Mouse (Mus musculus): ENCODE results near the gene Fam110c. TPM values are rescaled to one million over a fixed set of nuclear protein-coding genes. Genes with fewer than 3 reads are reported as not detected.
A peak's percentile ranks its signal among the peaks of the same experiment; 100 is the strongest.
"Not testable (repeated sequence)": the region's sequence is repeated elsewhere in the genome, so short reads cannot be mapped to it uniquely, and the experiment has no call there.

Fam110c gene
- polyA plus RNA-seq (2012; rRNA removed), result 6.4 and 9.3 TPM in 2 replicates

DNA sequence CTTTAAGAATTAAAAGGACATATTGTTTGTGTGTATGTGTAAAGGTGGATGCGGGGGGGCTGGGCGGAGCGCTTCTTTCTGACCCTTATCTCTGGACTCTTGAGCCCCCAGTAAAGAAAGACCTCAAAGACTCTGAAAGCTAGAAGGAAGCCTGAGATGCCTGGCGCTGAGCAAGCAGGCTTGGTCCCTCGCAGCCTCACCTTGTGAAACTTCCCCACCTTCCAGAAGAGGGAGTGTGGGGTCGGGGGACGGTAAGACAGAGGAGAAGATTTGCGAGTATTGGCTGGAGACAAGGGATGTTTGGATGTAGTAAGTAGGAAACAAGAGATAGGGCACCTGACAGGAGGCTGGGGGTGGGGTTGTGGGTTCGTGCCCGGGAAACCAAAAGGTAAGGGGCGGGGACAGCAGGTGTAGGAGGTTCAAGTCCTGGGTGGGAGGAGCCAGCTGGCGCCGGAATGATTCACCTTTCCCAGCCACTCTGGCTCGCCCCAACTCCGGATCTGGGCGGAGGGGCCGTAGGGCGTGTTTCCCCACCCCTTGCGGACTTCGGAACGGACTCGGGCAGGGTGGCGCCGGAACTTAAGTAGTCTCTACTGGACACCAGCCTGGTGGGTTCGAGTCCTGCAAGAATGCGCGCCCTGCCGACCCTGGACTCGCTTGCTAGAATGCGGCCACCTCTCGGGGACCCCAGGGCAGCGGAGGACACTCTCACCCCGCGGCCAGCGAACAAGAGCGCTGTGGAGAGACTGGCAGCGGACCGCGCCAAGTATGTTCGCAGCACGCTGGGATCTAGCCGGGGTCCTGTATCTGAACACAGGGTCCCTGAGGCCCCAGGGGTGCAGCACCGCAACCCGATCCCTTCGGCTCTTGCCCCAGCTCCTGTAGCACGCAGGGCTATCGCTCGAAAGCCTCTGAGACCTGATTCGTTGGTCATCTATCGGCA, at the start of gene Fam110c:
Fam110c (plus strand) TSS at position 450 of the 943 bp plus-strand sequence.
- WGBS, result 3% methylated on average over 50 of the region's 50 CpGs
- peak; percentile 83 for DNase-seq (ENCODE audit: low read depth, low spot score)

DNA sequence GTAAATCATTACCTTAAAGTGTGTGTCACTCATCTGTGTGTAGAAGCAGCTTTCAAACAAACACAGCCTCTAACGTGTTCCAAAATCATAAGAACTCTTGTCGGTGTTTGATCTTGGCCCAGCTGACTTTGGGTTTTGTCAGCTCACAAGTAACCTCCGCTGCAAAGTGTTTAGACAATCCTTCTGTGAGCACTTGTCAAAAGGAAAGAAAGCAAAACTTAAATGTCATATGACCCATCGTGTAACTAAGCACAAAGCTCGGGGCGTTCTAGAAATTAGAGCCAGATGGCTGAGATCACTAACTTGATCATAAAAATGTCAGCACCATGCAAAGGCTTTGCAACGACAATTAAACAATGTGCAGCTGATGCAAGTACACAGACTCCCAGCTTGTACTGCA, 47.2 kb upstream of the Fam110c start:
- 20% methylated on average over 7 of the region's 7 CpGs for WGBS
- DNase-seq (ENCODE audit: low read depth, low spot score), result no peak

DNA sequence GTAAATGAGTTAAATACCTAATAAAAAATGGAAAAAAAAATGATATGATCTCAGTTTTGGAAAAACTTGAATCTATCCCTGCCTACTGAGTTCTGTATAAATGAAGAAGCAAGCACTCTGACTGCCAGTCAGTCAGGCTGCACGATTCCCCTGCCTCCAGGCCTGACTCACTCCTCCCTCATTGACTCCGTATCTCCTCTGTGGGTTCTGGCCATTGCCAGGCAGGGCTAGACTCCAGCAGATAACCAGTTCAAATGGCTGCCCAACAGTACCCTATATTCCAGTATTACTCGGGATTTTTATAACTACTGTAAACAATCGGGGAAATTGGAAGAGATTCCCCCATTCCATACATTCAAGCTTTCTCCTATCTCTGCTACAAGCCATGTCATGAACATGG, 21.6 kb upstream of the Fam110c start:
- DNase-seq (ENCODE audit: low read depth, low spot score), result no peak
- WGBS, result 80% methylated on average over 4 of the region's 4 CpGs

DNA sequence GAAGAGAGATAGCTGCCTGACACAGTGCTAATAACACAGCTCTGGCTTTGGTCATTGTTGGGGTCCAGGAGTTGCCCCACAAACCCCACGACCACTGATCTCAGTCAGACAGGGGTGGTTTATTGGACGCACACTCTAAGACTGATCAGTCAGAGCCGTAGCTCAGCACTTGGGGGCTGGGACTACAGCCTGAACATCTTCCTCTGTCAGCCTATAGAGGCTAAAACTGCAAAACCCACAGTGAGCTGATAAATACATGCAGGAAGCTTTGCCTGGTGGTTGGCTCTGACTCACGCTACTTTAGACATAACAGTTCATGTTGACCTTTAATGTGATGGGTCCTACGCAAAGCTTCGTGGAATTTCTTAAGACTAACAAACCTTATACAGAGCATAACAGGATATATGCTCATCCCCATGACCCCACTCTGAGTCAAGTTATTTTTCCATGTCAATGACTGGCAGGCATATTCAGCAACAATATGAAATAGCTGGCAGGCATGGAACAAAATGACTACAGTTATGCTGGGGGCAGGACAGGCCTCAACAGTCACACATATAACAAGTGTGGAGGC, 17.3 kb upstream of the Fam110c start:
- WGBS, result 71% methylated on average over 6 of the region's 6 CpGs
- DNase-seq (ENCODE audit: low read depth, low spot score), result no peak

DNA sequence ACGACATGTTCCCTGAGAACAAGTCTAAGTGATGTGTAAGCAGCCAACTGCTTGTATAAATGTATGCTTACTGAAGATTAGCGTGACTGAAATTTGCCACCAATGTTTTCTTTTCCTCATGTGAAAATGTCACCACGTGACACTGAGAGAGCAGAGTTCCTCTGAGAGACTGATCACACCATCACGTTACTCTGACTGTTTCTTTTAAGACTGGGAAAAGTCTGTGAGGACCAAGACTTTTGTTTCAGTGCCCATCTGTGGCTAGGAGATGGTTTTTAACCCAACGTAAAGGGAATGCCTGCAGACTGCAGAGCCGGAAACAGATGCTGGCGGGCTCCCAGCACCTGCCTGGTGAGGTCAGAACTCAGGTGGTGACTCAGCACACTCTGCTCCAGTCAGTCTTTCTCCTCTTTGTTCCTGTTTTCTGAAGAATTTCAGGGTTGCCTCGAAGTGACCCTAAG, 14.2 kb upstream of the Fam110c start:
- 16% methylated on average over 8 of the region's 8 CpGs for WGBS

DNA sequence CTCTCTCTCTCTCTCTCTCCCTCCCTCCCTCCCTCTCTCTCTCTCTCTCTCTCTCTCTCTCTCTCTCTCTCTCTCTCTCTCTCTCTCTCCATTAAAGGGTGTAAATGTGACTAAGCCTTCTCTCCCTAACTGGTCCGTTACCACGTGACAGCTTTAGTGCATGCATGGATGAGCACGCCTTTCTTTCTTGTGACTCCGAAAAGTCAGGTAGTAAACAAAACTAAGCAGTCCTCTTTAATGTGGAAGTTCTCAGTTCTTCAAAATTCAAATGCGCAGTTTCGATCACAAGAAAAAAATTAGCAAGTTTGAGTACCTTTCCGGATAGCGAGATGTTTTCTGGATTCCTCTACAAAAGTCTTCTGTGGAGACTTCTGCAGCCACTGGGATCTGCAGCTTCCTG, 13.4 kb upstream of the Fam110c start:
- 43% methylated on average over 8 of the region's 8 CpGs for WGBS

More for the DNA sequence above, 14.2 kb upstream of the Fam110c start:
- no peak for DNase-seq (ENCODE audit: low read depth, low spot score)

DNA sequence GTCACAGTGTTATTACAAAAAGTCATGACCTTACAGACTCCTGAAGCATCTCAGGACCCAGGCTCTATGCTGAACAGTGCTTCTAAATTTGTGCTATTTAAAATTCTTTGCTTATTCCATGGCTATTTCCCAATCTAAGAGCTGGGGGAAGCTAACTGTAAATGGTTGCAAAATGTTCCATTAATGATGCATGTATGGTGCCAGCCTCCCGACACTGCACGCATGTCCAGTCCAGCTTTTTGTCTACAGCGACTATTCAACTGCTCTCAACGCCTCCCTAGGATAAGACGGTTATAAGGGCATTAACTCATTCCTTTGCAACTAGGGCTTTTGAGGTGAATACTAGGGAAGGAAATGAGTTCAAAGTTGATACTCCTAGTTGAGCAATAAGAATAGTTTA, 2.4 kb upstream of the Fam110c start:
- DNase-seq (ENCODE audit: low read depth, low spot score), result no peak
- 83% methylated on average over 5 of the region's 5 CpGs for WGBS

More for the DNA sequence above, 13.4 kb upstream of the Fam110c start:
- DNase-seq (ENCODE audit: low read depth, low spot score), result no peak

DNA sequence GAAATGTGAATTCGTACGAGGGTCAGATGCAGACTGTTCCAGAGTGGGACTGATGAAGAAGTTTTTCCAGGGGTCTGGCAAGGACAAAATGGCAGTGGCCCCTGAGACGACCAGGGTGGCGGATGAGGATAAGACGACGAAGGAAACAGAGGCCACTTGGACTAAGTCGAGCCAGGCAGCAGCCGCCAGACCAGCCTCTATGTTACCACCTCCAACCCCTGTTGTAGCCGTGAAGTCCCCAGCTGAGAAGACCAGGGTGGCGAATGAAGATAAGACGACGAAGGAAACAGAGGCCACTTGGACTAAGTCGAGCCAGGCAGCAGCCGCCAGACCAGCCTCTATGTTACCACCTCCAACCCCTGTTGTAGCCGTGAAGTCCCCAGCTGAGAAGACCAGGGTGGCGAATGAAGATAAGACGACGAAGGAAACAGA, 710 bp downstream of the Fam110c start:
- not testable (repeated sequence) for DNase-seq (ENCODE audit: low read depth, low spot score)
- WGBS, result 2% methylated on average over 18 of the region's 18 CpGs

DNA sequence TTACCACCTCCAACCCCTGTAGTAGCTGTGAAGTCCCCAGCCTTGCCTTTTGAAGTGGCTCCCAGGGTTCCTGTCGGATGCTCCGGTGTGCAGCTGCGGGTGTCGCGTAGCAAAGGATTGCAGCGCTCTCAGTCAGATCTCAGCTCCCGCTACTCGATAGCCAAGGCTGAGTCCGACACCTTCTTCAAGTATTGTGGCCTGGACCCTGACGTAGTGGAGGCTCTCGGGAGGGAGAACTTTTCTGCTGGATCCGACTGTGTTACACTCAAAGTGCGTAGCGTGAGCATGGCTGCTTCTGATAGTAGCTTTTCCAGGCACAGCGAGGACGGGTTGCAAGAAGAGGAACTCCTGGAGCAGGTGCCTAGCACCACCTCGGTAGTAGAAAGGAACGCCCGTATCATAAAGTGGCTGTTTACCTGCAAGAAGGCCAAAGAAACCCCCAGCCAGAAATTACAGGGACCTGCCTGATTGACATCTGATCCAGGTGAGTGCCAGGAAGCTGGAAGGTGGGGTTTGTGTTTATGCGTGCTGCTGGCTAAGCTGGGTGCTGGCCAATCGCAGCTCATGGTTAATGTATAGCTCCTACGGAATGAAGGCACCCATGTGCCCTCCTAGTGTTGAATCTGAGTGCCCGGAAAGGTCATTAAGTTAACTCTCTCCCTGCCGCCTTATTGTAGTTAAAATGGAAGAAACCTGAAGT, 1.3 kb downstream of the Fam110c start:
- DNase-seq (ENCODE audit: low read depth, low spot score), result peak; percentile 78

DNA sequence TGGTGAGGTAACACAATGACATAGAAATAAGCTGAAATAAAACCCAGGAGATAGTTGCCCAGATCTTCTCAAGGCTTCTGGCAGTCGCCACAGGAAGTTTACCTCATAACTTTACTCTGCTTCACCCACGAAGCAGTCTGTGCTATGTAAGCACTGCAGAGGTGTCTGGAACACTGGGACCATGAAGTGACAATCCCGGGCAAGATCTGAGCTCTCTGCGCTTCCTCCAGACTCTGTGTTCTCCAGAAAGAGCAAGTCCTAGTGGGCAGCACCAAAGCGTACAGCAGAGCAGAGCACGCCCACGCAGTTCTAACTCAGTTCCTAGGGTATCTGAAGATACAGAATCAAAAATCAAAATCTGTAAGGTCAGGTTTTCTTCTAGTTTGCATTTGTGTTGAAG, 3.4 kb downstream of the Fam110c start:
- WGBS, result 61% methylated on average over 7 of the region's 7 CpGs
- no peak for DNase-seq (ENCODE audit: low read depth, low spot score)

More for the DNA sequence above, 1.3 kb downstream of the Fam110c start:
- 3% methylated on average over 24 of the region's 24 CpGs for WGBS

DNA sequence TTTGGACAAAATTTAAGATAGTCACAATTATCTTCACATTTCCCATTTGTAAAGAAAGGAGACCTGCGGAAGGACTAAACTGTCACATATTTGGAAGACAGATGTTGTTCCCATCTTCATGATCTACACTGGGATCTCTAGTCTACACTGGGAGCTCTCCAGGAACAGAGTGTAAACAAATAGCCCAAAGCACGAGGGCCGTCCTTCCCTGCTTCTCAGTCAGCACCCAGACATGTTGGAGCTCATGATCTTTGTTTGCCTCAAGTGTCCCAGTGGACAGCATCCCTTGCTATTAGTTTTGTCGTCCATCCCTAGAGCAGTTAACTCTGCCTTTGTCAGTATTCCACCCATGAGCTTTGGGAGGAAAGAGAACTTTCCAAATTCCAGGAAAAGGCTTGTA, 4.4 kb downstream of the Fam110c start:
- DNase-seq (ENCODE audit: low read depth, low spot score), result no peak
- WGBS, result 61% methylated on average over 4 of the region's 4 CpGs

DNA sequence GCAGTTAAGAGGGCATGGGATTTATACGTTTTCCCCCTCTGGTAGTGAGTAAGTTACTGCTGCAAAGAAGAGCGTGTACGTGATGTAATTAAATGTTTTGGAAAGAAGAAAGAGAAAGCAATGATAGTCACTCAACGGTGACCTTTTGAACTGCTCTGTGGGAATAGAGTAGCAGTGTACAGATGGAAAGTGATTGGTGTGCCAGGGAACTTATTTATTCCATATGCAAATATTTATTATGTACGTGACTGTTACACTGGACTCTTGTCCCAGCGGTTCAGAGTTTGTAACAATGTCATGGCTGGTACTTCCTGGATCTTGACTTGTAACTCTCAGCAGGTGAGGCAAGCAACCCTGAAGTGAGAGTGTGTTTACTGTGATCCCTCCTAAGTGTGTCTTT, 6.7 kb downstream of the Fam110c start:
- WGBS, result 44% methylated on average over 6 of the region's 6 CpGs
- no peak for DNase-seq (ENCODE audit: low read depth, low spot score)

DNA sequence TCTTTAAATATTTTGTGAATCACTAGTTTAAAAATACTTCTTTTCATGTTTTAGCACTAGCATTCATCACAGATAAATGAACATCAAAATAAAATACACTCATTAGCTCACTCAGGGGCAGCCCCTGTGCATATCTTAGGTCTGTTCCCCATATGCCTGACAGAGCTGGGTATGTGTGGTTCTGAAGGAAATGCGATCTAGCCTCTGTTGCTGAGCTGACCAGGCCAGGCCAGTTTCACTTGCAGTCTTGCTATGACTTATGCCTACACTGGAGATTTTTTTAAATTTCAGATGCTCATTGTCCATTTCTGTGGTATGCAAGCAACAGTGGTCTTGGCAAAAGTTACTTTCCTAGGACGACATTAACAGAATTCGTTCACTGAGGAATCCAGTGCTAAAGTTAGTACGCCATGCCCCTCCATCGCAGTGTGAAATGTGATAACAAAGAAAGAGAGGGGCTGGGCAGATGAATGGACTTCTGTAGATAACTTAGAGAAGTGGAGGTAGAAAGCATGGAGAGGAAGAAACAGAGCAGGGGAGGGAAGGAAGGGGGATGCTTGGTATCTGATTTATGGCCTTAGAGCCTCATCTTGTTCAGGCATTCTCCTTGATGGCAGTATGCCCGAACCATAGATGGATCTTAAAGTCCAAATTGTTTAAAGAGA, 7.4 kb downstream of the Fam110c start:
- no peak for DNase-seq (ENCODE audit: low read depth, low spot score)
- WGBS, result 87% methylated on average over 6 of the region's 6 CpGs

DNA sequence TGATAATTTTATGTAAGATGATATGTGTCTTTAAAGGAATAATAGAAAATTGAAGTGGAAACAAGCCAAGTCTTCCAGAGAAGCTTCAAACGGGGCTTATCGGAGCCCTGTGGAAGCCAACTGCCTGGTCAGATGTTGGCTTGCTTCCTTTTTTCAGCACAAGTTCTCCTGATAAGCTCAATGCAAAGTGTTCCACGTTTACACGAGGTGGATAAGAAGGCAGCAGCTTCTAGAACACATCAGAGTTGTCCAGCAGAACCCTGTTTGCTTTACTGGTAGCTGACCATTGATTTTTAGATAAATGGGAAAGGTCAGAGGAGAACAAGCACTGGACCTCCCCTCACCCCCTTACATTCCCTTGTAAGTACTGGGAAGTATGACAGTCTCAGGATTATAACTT, 9.3 kb downstream of the Fam110c start:
- WGBS, result 46% methylated on average over 4 of the region's 4 CpGs
- no peak for DNase-seq (ENCODE audit: low read depth, low spot score)

DNA sequence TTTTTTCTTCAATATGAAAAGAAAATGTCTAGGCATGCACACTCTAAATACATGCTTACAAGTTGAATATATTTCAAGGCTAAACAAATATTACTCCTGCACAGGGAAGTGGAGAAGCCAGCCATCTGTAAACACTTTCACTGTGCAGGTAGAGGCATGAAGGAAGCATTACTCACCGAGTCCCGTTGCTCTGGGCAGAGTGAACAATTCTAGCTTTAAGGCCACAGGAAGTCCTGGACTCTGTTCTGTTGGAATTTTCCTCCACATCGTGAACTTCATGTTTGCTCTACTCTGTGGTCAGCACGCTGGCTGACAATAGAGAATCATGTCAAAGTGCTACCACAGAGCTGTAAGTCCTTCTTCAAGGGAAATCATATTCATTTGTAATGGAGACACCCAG, 9.7 kb downstream of the Fam110c start:
- 24% methylated on average over 4 of the region's 4 CpGs for WGBS
- no peak for DNase-seq (ENCODE audit: low read depth, low spot score)

DNA sequence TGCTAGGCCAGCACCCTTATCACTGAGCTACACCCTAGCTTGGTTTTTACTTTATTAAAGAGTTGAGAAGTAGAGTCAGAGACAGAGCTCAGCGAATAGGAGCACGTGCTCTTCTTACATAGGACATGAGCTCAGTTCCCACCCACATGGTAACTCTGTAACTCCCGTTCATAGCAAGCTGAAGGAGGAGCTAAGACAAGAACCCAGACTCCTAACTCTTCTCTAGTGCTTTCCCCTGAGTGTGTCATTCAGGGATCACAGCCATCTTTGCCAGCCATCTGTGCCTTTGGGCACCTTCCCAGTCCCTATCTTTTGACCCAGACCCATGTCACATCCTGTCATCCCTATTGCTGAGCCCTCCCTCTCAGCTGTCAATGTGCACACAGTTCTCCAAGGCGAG, 13.4 kb downstream of the Fam110c start:
- DNase-seq (ENCODE audit: low read depth, low spot score), result no peak
- WGBS, result 83% methylated on average over 4 of the region's 4 CpGs

DNA sequence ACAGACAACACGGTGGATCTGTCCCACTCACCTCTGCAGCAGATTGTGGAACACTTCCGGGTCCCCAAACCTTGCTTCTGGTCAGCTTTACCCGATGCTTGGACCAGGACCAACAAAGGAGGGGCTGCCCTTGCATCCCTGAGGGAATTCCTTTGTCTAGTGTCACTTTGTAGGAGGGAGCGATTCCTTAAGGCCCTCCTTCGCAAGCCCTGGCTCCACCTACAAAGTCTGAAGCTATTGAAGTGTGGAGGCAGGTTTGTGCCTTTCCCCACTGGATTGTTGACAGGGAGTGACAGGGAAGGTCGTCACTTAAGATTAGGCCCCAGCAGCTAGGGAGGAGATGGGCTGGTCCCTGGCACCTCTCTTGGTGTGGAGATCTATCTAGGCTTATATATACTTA, 16.7 kb downstream of the Fam110c start:
- 41% methylated on average over 6 of the region's 6 CpGs for WGBS
- no peak for DNase-seq (ENCODE audit: low read depth, low spot score)

DNA sequence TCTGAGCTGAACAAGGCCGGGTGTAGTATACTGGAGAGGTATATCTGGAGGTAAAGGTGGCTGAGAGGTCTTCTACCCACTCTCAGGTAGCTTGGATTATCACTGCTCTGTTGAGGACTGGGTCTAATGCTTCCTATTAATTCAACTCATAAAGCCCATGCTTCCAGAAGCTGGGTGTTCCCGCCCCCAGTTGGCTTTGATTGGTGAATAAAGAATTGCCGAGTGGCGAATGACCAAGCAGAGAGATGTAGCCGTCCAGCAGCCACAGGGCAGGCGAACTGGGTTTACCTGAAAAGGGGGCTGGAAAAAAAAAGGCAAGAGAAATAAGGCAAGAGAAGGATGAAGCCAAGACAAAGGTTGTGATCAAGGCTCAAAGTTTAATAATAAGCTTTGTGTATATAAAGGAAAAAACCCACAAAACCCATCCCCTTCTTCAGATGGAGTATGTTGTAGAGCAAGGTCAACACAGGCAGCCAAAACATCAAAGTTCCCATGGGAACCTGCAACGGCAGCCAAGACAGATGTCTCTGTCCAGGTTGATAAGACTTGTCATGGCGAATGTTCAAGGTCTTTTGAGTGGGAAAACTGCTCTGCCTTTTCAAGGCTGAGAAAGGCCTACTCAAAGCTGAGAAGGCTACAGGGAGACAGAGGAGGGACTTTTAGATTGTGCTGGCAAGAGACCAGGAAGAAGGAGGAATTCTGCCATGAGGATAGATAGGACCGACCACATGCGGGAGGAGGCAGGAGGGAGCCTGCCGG, 17.4 kb downstream of the Fam110c start:
- no peak for DNase-seq (ENCODE audit: low read depth, low spot score)
- 59% methylated on average over 11 of the region's 11 CpGs for WGBS

DNA sequence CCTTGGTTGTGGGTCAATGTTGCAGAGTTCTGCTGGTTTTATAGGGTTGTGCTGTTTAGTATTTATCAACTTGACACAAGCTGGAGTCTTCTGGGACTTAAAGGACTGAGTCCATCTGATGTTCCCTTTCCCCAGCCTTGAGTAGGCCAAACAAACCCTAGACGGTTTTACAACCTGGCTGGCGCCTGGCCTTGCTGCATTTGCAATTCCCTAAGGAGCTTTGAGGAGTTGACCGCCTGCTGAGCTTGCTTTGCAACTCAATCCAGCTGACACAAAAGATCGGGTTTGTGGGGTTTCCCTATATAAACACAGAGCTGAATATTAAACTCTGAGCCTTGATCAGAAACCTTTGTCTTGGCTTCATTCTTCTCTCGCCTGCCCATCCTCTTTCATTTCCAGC, 18.8 kb downstream of the Fam110c start:
- 46% methylated on average over 5 of the region's 5 CpGs for WGBS
- no peak for DNase-seq (ENCODE audit: low read depth, low spot score)

All from large intestine, adult 2 months (tissue).